Mouse (Mus musculus) skeletal muscle tissue, adult 2 months (tissue): ENCODE measurements around the gene Galnt14.

ENCODE experiments used
- DNase-seq: peaks from one replicate; pipeline ENCODE4 v3.0.0-alpha.2; 2012; ENCODE audit warnings: low read depth, low spot score

Galnt14 gene

DNA sequence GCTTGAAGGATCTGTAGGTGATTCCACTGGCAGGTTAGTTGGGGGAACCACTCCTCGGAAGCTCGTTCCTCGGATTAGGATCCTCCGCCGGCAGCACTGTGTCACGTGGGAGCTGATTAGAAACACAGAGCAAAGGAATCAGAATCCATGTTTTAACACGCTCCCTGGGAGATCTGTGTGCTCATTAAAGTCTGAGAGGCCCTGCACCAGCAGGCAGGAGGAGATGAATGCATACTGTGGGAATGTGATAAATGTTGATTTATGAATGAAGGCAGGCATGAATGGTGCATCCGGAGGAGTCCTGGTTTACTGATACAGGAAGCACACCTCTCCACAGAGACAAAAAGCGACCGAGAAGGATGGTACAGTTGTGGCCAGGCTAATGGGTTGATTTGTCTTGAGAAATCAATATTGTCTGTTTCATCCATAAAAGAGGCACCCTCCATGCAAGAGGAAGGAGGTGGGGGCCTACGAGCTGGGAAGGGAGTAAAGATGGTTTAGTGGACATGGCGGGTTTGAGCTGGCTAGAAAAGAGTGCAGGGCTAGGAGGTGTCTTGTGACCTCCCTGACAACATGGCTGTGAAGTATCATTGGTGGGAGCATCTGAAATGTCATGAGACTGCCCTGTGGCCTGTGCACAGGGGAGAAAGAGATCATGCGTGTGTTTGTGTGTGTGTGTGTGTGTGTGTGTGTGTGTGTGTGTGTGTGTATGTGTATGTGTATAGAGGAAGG, 202.3 kb downstream of the Galnt14 start:
- no peak for DNase-seq

DNA sequence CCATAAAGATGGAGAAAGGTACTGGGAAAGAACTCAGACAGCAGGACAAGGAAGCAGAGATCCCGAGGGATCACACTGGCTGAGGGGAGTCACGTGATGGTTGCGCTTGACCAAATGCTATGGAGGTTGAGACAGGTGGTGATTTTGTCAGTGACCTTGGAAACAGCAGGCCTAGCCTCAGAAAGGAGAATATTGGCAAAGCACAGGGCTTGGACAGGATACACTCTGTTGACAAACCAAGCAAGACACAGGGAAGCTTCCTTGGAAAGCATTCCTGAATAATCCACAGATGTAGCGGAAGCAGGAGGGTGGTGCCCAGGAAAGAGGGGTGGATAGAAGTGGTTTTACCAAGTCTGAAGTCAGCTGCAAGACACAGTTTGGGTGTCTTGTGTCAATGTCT, 206.1 kb downstream of the Galnt14 start:
- no peak for DNase-seq

DNA sequence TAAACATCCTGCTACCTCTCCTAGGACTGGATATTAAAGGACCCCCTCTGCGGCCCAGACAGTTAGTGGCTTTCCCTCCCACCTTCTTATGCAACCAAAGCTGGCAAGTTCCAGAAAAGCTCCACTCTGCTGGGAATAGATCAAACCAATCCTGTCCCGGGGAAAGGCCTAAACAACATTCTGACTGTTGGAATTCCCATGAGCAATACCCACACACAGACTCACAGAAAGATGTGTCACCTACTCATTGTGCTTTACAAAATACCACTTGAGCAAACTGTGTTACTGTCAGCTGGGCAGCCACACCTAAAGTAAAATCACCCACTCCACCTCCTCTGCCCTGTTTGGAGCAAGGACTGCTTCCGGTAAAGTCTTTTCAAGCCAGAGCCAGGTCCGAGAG, 207.6 kb downstream of the Galnt14 start:
- no peak for DNase-seq

DNA sequence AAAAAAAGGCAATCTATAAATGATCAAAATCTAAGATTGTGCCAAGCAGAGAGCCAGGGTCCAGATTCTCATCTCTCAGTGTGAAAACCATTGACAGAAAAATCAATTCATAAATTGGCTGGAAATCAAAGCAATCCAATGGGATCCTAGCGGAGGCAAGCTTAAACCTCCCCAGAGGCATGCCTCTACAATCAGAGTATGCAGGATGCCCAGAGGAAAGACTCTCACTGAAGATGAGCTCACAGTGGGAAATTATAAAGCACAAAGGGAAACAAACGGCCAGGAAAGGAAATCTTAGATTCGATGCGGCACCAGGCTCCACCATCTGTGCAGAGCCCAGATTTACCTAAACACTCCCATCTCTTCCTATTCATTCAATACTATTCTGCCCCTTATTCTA, 220.7 kb downstream of the Galnt14 start:
- no peak for DNase-seq

DNA sequence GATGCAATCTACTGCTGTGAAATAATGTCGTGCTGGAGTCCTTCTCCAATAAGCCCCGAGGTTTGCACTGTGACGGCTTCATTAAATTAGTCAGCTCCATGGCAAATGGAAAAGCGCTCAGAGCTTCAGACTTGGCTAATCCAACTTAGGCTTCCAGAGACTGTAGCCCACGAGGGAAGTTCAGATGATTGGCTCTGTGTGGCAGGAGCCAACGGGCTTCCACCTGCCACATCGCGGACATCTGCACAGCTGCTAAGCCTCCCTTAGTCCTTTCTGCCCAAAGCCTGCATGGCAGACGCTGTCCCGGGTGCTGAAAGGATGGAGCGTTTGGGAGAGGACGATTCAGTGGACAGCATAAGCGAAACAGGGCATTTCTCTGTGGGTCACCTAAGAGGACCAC, 222.5 kb downstream of the Galnt14 start:
- no peak for DNase-seq

DNA sequence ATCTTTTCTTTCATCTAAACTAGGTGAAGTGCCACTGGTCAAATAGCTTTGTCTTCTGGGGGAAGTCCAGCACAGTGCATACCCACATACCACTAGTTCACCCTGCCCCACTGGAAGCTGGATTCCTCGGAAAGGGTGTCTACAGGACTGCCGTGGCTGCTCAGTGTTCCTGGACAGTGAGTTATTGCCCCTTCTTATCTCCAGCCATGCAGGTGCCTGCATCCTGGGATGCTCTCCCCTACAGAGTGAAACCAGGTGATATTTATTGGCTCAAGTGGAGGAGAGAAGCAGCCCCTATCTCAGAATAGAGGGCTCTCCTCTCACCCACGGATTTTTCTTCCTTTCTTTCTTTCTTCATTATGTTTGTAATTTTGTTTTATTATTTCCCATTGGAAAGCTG, 222.9 kb downstream of the Galnt14 start:
- DNase-seq = no peak

DNA sequence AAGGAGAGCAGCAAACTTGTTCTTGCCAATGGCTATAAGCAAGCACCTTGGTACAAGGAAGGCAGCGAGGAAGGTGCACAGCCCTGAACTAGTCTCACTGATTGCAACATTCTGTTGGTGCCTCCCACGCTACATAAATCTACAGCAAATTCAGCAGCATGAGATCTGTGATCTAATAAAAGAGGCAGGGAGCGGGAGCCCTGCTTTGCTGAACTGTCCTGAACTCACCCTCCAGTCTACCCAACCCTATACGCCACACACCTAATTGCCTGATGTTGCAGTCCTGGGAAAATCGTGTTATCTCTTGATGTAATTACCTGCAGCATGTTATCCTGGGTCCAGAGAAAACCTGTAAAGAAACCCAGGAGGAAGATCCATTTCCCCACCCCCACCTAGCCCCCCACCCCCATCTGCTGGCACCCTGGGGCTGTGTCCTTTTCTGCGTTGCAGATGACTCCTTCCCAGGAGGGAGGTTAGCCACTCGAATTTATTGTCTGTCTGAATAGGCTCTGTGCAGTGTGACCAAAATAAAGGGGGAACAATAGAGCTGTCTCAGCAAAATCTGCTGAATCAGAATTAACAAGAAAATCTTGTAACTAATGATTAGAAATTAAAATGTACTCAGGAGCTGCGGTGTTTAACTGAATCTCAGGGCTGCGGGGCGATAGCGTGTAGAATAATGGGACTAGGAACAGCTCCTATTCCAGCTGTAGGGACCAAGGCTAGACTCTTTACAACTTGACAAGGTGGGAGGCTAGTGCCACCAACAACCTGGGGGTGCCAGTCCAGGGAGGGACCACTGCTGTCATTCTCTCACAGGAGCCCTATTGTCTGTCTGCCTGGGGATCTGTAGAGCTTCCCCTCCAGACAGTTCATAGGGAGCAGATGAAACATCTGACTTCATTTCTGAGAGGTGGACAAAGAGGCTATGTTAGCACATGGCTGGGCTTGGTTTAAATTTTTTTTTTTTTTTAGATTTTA, 232.9 kb downstream of the Galnt14 start:
- DNase-seq = no peak

DNA sequence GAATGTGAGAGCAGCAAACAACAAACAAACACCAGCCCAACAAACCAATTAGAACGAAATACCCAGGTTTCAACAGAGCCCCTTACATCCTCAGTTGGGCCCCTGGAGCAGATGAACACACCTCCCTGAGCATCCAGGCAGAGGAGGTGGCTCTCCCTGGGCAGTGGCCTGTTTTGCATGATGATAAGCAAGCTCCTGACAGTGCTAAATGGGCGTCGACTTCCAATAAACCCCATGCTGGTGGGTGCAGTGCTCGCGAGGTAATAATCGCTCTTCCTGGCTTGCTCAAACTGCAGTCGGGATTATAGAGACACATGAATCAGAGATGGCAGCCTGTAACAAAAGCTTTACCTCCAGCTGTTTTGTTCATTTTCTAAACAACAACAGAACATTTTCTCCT, 235.9 kb downstream of the Galnt14 start:
- no peak for DNase-seq

DNA sequence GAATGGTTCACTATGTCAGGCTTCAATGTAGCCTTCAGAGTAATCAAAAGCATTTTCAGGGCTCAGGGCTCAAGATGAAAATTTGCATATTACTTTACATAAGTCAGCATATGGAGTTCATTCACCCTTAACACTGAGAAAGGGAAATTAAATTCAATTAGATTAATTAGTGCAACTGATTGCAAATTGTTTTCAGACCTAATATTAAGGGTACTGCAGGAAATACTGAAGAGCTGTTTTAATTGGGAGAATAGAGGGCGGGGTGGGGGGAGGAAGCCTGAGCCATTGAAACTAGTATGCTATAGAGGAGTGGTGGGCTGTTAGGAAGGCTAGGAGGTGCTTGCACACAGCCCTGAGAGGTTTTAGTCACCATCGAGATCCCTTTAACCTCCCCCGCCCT, 237.2 kb downstream of the Galnt14 start:
- no peak for DNase-seq

DNA sequence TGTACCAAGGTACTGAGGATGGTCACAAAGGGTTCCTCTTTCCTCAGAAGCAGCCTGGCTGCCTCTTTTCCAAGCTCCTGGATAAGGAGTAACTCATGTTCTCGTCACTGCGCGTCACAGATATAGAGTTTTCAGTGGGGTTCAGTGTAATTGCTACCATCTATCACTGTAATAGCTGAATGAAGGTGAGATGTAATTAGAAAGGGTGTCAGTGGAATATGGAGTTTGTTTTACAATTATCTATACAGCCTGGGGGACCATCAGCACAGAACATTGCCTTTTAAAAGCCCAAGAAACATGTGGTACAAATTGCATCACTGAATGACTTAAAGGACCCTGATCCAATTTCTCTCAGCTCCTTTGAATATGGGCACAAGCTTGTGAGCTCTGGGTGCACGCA, 249.4 kb downstream of the Galnt14 start:
- DNase-seq = no peak

DNA sequence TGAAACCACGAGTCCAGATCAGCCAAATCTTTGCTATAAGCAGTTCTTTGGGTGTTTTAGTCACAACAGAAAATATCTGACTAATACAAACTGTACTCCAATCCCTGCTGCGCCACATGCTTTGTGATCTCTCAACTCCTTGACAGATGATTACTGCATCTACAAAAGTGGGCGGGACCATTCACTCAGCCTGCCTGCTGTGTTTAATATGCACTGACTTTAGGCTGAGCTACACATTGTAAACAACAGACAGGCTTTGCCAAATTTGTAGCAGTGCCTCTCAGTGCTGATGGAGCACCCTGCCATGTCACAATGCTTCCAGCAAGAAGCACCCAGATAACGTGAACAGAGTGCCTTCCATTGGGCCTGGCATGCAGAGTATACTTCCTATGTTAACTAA, 251.5 kb downstream of the Galnt14 start:
- DNase-seq = no peak

DNA sequence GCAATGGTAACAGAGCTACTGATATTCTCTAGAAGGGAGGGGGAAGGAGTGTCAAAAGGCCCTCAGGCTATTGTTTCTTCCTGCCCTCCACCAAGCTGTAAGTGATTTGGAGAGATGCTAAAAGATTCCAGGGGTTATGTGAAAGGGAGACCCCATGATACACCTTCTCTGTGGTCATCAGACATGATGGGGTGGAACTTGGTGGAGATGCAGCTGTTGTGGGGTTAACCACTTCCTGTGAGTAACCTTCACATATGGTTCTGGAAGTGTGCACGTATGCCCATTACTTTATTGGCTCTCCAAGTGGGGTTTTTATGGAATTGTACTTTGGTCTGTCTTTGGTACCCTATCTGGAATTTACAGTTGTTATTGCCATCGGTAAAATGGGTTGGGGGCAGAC, 253.7 kb downstream of the Galnt14 start:
- DNase-seq = no peak

DNA sequence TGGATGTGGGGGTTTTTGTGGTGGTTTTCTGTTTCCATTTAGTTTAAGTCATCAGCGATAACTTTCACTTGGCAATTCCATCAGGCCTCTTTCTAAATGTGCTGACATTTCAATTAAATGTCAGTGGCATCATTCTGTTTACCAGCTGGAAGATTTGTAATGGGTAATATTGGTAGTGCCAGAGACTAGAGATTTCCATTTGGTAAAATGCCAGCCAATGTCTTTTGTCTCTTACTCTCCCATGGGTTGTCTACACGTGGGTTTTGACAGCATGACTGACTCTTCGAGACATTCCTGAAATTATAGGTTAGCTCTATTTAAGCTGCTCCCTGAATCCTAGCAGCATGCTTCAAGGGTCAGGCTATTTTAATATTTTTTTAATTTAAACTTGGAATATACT, 256.6 kb downstream of the Galnt14 start:
- DNase-seq = no peak

DNA sequence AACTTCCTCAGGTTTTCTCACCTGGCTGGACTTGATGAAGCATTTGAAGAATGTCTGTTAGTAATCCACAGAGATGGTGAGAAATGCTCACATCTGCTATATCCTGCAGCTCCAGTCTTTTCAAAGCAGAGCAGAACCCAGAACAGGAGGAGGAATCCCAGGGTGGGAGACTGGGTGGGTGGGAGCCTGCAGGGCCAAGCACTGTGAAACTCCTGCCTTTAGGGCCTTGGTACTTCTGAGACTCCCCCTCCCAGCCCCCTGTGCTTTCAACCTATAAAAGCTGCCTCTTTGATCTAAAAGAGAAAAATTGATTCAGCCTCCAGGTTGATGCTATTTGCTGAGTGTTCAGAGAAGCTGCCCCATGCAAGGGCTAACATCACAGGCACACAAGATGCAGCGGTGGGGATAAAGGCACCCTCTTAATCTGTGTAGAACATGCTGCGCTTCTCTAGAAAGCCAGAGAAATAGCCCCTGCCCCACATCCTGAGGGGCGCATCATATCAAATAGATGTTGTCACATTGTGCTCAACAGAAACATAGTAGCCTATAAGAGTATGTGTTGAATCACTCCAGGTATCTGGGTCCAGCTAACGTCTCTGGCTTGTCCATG, 258.0 kb downstream of the Galnt14 start:
- no peak for DNase-seq

DNA sequence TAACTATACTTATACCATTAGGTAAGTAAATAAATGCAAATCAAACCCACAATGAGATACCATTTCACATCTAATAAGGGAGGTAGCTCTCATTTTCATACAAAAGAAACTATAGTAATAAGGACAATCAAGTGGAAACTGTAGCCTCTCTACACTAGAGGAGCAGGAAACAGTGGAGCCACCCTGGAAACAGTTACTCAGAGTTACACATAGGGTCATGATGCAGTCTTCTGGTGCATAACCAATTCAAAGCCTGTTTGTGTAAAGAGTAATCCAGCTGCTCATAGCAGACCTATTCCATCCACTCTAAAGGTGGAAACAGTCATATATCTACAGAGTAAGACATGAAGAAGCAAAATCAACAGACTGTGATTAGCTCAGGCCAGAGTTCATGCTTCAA, 261.1 kb downstream of the Galnt14 start:
- DNase-seq = no peak
